Mouse (Mus musculus) forebrain, embryonic 16.5 days (tissue): Measurements from ENCODE around the gene E030018B13Rik. TPM values are rescaled to one million over a fixed set of nuclear protein-coding genes. Genes with fewer than 3 reads are reported as not detected.

Experiments used
- ATAC-seq: fragments of 200-750 bp; cut with Nextera tagmentation; 2 replicates; pipeline ENCODE4 v1.8.0; 2017; ENCODE audit warnings: mild to moderate bottlenecking, moderate library complexity
- H3K27ac ChIP-seq: fragments of 300-500 bp; sonication (generic); 2 replicates; pipeline ENCODE4 v1.5.1; 2014; ENCODE audit warnings: low read length, control low read depth
- H3K27me3 ChIP-seq: fragments of 300-500 bp; sonication (generic); replicated peaks from 2 replicates; pipeline ENCODE4 v1.6.1; 2014; ENCODE audit warnings: low read length; ENCODE audit not compliant: control insufficient read depth, insufficient read depth
- H3K36me3 ChIP-seq: fragments of 300-500 bp; sonication (generic); 2 replicates; pipeline ENCODE4 v1.6.1; 2014; ENCODE audit not compliant: control insufficient read depth, insufficient read depth
- H3K4me1 ChIP-seq: fragments of 300-500 bp; sonication (generic); replicated peaks from 2 replicates; pipeline ENCODE4 v1.6.1; 2014; ENCODE audit warnings: low read length; ENCODE audit not compliant: control insufficient read depth, insufficient read depth
- H3K4me2 ChIP-seq: fragments of 300-500 bp; sonication (generic); 2 replicates; pipeline ENCODE4 v1.6.1; 2014; ENCODE audit warnings: mild to moderate bottlenecking, low read length, control low read depth
- H3K4me3 ChIP-seq: fragments of 300-500 bp; sonication (generic); replicated peaks from 2 replicates; pipeline ENCODE4 v1.5.1; 2014; ENCODE audit warnings: mild to moderate bottlenecking, low read length, control low read depth
- H3K9ac ChIP-seq: fragments of 300-500 bp; sonication (generic); replicated peaks from 2 replicates; pipeline ENCODE4 v1.6.1; 2014; ENCODE audit warnings: low read depth, low read length, control low read depth
- H3K9me3 ChIP-seq: fragments of 300-500 bp; sonication (generic); 2 replicates; pipeline ENCODE4 v1.6.1; 2016; ENCODE audit warnings: low read length; ENCODE audit not compliant: control insufficient read depth
- WGBS: fragments of 180-500 bp; shearing (Covaris S2); extraction: QIAGEN DNeasy Blood & Tissue Kit; methylation state at CpG from one replicate; pipeline ENCODE4 v1.1.7; 2014; 5-methylcytosine and 5-hydroxymethylcytosine counted together
- polyA plus RNA-seq: library from polyadenylated mRNA; unstranded; fragments of >200 nt; fragmentation: Nextera tagmentation; extraction: Ambion mirVana; gene quantifications from 2 replicates; pipeline ENCODE4 v1.2.1, GENCODE M21; 2015

The E030018B13Rik gene
- polyA plus RNA-seq, 1 experiment from 2014 or later, result 0.35 TPM

DNA sequence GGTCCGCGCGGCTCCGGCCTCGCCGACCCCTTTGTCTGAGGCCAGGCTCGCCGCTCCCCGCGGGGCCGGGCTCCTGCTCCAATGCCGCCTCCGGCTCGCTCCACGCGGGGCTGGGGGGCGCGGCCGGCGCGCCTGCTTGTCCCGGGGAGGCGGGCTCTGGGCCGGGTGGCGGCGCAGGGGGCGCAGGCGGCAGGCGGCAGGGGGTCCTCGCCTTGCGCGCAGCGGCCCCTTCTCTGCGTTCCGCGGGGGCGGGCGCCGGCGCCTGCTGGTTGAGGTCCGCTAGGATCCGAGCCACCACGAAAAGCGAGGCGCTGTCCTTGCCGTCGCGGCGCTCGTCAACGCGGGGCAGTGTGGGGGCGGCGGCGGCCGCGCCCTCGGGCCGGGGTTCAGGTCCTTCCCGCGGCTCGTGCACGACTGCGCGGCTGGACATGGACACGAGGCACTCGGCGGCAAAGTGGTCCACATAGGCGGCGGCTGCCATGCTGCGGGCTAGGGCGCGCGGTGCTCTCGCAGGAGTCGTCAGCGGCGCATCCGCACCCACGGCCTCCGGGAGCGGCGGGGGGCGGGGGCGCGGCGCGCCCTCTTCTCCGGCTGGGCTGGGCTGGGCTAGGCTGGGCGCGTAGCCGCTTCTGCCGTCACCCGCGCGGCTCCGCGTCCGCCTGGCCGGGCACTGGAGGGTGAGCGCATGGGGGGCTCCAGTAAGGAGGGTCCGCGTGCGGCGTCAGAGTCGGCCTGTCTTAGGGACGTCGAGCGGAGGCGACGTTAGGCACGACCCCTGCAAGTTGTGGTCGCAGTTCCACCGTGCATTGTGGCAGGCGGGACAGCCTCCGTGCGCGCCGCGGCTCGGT, 21.6 kb downstream of the E030018B13Rik start:
- Histone ChIP-seq H3K36me3 (no peaks in the 10 kb centered on the region), H3K27ac (peak overlapping the region; percentile 89), H3K9ac (peak overlapping the region; percentile 97), H3K4me2 (peak overlapping the region; percentile 91), H3K27me3 (no peaks in the 10 kb centered on the region), H3K9me3 (no peaks in the 10 kb centered on the region), H3K4me3 (peak overlapping the region; percentile 96), H3K4me1 (peaks cover 34% of the 10 kb centered on the region)
- peak; percentile 65 for ATAC-seq
- WGBS, result under 1% methylated on average over 102 of the region's 121 CpGs

DNA sequence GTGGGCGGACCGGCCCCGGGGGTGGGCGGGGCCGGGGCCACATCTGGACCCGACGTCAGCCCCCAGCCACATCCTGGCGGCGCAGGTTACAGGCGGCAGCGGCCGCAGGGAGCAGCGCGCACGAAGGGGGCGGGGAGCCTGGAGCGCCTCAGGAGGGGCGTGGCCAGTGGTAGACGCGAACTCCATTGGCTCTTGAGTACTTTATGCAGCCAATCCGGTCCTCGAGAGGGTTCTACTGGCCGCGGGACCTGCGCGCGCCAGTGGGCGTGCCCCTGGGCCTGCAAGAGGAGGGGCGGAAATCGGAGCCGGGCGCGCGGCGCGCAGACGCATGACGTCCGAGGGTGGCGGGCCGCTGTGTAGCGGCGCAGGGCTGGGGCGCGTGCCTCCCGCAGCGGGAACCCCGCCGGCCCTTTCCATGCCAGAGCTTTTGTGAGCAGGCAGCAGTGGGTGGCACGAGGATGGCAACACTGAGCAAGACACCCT, 22.3 kb downstream of the E030018B13Rik start, which contains the start of gene Klf13:
Klf13 (minus strand) TSS at position 2 of the 483 bp plus-strand sequence.
- Histone ChIP-seq H3K4me2 (peak within 1 kb of the TSS; percentile 95), H3K4me3 (peak within 1 kb of the TSS; percentile 96), H3K27ac (peak within 1 kb of the TSS; percentile 96), H3K4me1 (peaks cover 29% of the 10 kb centered on the region), H3K9me3 (no peaks in the 10 kb centered on the region), H3K9ac (peak within 1 kb of the TSS; percentile 97), H3K27me3 (no peaks in the 10 kb centered on the region), H3K36me3 (no peaks in the 10 kb centered on the region)
- under 1% methylated on average over 50 of the region's 50 CpGs for WGBS
- ATAC-seq, result peak; percentile 93

DNA sequence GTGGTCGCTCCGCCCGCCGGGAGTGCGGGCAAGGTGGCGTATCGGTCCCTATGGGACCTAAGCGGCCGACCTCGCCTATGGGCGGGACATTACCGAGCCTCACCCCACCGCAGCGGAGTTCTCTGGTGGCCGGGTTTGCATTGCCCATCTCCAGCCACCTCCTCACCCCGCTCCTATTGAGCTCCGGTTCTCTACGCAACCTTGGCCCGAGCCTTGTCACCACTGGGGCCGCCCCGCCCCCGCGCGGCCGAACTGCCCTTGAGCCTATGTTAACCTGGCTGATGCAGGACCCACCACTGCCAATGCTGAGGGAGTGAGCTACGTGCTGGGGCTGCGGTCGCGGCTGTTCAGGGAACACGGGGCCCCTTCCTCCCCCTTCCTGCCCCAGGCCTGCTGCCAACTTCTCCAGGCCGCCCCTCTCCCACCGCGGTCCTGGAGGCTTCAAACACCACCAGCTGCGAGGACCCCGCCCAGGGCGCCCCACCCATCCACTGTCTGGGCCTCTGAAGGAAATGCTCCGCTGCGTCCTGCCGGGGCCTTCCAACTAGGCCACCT, 22.8 kb downstream of the E030018B13Rik start:
- Histone ChIP-seq H3K9me3 (no peaks in the 10 kb centered on the region), H3K4me2 (peak overlapping the region; percentile 95), H3K36me3 (no peaks in the 10 kb centered on the region), H3K27me3 (no peaks in the 10 kb centered on the region), H3K4me3 (peak overlapping the region; percentile 96), H3K9ac (peak overlapping the region; percentile 95), H3K27ac (peak overlapping the region; percentile 96), H3K4me1 (peaks cover 25% of the 10 kb centered on the region)
- peak; percentile 44; the same call in 1 of the 2 replicates for ATAC-seq
- 0% methylated on average over 38 of the region's 39 CpGs for WGBS

DNA sequence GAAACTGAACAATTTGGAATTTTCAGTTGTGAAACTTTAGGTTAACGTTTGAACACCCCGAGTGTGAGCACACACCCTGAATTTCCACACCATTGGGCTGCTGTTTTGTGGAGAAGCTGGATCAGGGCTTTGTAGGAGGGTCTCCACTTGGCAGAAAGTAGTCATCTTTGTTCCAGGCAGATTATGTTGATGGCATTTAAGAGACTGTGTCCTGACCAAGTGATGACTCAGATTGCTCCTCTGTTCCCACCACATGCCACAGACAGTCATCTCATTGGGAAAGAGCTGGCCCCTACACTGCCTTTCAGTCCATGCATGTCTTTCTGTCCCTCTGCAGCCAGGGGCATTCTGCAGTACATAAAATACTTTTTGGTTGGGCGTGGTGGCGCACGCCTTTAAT, 23.7 kb downstream of the E030018B13Rik start:
- Histone ChIP-seq H3K9me3 (no peaks in the 10 kb centered on the region), H3K4me2 (no peak overlapping the region), H3K4me1 (peaks cover 16% of the 10 kb centered on the region), H3K27me3 (no peaks in the 10 kb centered on the region), H3K9ac (no peak overlapping the region), H3K36me3 (no peaks in the 10 kb centered on the region), H3K27ac (no peak overlapping the region), H3K4me3 (no peak overlapping the region)
- 85% methylated on average over 5 of the region's 5 CpGs for WGBS
- no peak for ATAC-seq

DNA sequence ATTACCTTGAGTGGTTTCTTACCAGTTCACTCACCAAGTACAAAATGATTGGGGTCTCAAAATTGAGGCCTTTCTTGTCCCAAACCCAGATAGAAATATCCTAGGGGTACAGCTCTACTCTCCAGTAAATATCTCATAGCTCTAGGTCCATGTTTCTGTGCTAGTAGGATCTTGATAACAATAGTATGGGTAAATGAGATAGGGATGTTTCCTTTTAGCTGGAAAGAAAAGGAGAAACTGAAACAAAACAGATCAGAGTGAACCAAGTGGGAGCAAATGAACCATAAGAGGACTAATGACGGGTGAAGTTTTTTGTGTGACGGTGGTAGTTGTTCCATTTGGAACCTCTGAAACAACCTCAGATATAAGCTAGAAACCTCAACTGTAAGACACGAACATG, 24.4 kb downstream of the E030018B13Rik start:
- H3K9me3 ChIP-seq, result no peaks in the 10 kb centered on the region
- H3K36me3 ChIP-seq, result no peaks in the 10 kb centered on the region
- no peak for ATAC-seq
- no peak overlapping the region for H3K4me2 ChIP-seq
- peaks cover 9% of the 10 kb centered on the region for H3K4me1 ChIP-seq
- no peaks in the 10 kb centered on the region for H3K27me3 ChIP-seq
- no peak overlapping the region for H3K9ac ChIP-seq
- WGBS, result 89% methylated on average over 3 of the region's 3 CpGs
- no peak overlapping the region for H3K27ac ChIP-seq
- no peak overlapping the region for H3K4me3 ChIP-seq

DNA sequence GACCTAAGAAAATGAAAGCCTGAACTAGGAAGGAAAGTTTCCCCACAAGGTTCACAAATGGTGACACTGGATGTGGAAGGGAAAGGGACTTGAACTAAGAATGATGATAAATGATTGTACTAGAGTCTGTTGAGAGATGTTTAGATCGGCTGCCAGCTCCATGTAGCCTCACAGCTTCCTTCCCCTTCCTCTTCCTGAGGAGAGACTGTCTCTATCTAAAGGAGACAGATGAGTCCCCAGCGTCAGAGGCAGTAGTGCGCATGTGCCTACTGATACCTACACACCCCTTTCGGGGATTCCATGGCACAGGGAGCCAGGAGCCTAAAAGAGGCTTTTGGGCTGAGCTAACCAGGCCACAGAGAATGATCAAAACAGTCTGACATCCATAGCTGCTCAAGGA, 24.8 kb downstream of the E030018B13Rik start:
- Histone ChIP-seq H3K9me3 (no peaks in the 10 kb centered on the region), H3K9ac (no peak overlapping the region), H3K36me3 (no peaks in the 10 kb centered on the region), H3K4me1 (peaks cover 6% of the 10 kb centered on the region), H3K27me3 (no peaks in the 10 kb centered on the region), H3K27ac (no peak overlapping the region), H3K4me3 (no peak overlapping the region), H3K4me2 (no peak overlapping the region)
- ATAC-seq, result no peak
- WGBS, result 79% methylated on average over 4 of the region's 4 CpGs

DNA sequence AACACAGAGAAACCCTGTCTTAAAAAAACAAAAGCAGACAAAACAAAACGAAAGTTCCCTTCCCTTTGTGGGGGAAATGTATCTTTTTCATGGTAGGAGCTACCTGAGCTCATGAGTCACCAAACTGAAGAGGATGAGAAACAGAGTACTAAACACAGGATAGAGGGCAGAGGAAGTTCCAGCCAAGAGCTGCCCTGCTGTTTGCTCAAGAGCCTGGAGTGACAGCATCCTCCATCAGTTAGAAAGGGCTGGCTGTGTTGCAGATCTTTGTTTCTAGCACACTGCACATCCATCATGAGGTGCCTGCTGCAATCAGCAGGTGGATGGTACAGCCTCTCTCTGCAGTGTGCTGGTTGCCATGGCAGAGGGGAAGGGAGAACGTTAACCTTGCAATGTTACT, 27.3 kb downstream of the E030018B13Rik start:
- H3K9me3 ChIP-seq, result no peaks in the 10 kb centered on the region
- H3K27me3 ChIP-seq, result no peaks in the 10 kb centered on the region
- H3K4me2 ChIP-seq, result no peak overlapping the region
- H3K27ac ChIP-seq, result no peak overlapping the region
- H3K4me1 ChIP-seq, result peaks cover 6% of the 10 kb centered on the region
- no peaks in the 10 kb centered on the region for H3K36me3 ChIP-seq
- 44% methylated on average over 2 of the region's 2 CpGs for WGBS
- no peak overlapping the region for H3K9ac ChIP-seq
- H3K4me3 ChIP-seq, result no peak overlapping the region
- ATAC-seq, result no peak

DNA sequence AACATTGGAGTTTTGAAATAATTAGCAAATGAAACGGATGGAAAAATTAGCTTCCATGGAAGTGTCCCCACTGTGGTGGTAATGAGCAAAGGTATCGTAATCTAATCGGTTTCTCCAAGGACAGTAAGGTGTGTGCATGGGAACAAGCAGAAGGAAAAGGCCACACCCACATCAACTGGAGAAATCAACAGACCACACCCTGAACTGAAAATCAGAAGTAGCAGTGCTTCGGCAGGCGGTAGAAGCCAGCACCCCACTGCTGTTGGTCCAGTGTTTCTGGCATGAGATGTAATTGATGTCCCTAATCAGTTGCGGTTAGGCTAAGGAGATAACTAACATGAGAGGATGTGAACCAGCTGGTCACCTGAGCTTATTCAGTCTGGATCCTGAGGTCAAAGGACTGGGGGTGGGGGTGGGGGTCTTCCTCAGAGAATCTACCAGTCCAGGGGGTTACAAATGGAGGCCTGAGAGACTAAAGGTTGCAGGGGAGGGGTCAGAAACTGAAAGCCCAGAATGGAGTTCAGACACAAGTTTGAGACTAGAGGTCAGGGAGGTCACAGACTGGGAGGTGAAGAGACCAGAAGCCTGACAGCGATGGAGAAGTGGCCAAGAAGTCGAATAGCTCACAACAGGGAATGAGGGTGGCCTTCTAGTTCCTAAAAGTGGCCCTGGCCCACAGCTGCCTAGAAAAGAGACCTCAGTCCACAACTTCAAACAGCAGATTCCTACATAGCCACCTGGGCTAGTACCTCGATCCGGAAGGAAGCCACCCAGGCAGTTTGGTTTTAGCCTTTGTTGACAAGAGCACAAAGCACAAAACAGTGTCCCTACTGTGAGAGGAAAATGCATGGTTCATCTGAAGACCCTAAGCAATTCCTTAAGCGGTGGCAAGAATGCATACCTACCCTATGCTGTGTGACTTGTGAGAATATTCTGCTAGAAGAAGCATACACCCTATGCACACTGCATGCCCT, 31.1 kb downstream of the E030018B13Rik start:
- ATAC-seq, result no peak

DNA sequence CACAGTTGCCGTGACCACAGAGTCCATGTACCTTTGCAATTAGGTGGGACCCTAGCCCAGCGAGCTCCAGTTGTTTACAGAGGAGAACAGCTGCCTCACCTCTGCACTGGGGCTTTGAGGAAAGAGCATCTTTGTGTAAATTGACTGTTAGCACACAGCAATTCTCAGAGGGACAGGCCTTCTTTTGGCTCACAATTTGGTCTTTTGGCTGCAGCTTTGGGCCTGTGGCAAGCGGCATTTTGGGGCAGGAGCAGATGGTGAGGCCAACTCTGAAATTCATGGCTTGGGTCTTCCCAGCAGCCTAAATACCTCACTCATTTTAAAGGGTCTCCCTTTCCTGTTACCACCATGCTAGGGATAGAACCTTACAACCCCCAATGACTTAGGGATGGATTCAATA, 32.5 kb downstream of the E030018B13Rik start:
- H3K9me3 ChIP-seq, result no peaks in the 10 kb centered on the region
- no peak overlapping the region for H3K27ac ChIP-seq
- ATAC-seq, result no peak
- H3K4me3 ChIP-seq, result no peak overlapping the region
- H3K4me2 ChIP-seq, result no peak overlapping the region
- 82% methylated on average over 3 of the region's 3 CpGs for WGBS
- no peaks in the 10 kb centered on the region for H3K36me3 ChIP-seq
- peaks cover 15% of the 10 kb centered on the region for H3K4me1 ChIP-seq
- H3K27me3 ChIP-seq, result no peaks in the 10 kb centered on the region
- no peak overlapping the region for H3K9ac ChIP-seq

More for the DNA sequence above, 31.1 kb downstream of the E030018B13Rik start:
- 59% methylated on average over 11 of the region's 11 CpGs for WGBS
- H3K9me3 ChIP-seq, result no peaks in the 10 kb centered on the region
- H3K4me2 ChIP-seq, result no peak overlapping the region
- H3K9ac ChIP-seq, result no peak overlapping the region
- no peak overlapping the region for H3K27ac ChIP-seq
- no peaks in the 10 kb centered on the region for H3K36me3 ChIP-seq
- H3K4me3 ChIP-seq, result no peak overlapping the region
- peaks cover 15% of the 10 kb centered on the region for H3K4me1 ChIP-seq
- no peaks in the 10 kb centered on the region for H3K27me3 ChIP-seq
